Mouse (Mus musculus) midbrain, embryonic 12.5 days (tissue): ENCODE results near the gene Rnf220. TPM values are rescaled to one million over a fixed set of nuclear protein-coding genes. Genes with fewer than 3 reads are reported as not detected.

ENCODE experiments used
- ATAC-seq: fragments of 200-750 bp; cut with Nextera tagmentation; 2 replicates; pipeline ENCODE4 v1.8.0; 2017; ENCODE audit warnings: low read depth, moderate TSS enrichment, moderate library complexity; ENCODE audit not compliant: low FRiP score
- H3K27ac ChIP-seq: fragments of 300-500 bp; sonication (generic); replicated peaks from 2 replicates; pipeline ENCODE4 v1.5.1; 2016; ENCODE audit warnings: mild to moderate bottlenecking
- H3K27me3 ChIP-seq: fragments of 300-500 bp; sonication (generic); 2 replicates; pipeline ENCODE4 v1.6.1; 2016; ENCODE audit warnings: mild to moderate bottlenecking
- H3K36me3 ChIP-seq: fragments of 300-500 bp; sonication (generic); 2 replicates; pipeline ENCODE4 v1.6.1; 2016
- H3K4me1 ChIP-seq: fragments of 300-500 bp; sonication (generic); 2 replicates; pipeline ENCODE4 v1.6.1; 2016
- H3K4me2 ChIP-seq: fragments of 300-500 bp; sonication (generic); replicated peaks from 2 replicates; pipeline ENCODE4 v1.6.1; 2016; ENCODE audit warnings: mild to moderate bottlenecking, moderate library complexity
- H3K4me3 ChIP-seq: fragments of 300-500 bp; sonication (generic); 2 replicates; pipeline ENCODE4 v1.5.1; 2016; ENCODE audit warnings: mild to moderate bottlenecking
- H3K9ac ChIP-seq: fragments of 300-500 bp; sonication (generic); replicated peaks from 2 replicates; pipeline ENCODE4 v1.6.1; 2016; ENCODE audit warnings: mild to moderate bottlenecking, moderate library complexity
- H3K9me3 ChIP-seq: fragments of 300-500 bp; sonication (generic); 2 replicates; pipeline ENCODE4 v1.6.1; 2016; ENCODE audit warnings: mild to moderate bottlenecking
- WGBS: fragments of 180-500 bp; shearing (Covaris S2); methylation state at CpG from one replicate; pipeline ENCODE4 v1.1.7; 2016; 5-methylcytosine and 5-hydroxymethylcytosine counted together
- polyA plus RNA-seq: library from polyadenylated mRNA; unstranded; fragments of >200 nt; fragmentation: Nextera tagmentation; extraction: Ambion mirVana; gene quantifications from 2 replicates; pipeline ENCODE4 v1.2.1, GENCODE M21; 2016

Gene Rnf220
- polyA plus RNA-seq, 1 experiment from 2014 or later = 108 TPM

DNA sequence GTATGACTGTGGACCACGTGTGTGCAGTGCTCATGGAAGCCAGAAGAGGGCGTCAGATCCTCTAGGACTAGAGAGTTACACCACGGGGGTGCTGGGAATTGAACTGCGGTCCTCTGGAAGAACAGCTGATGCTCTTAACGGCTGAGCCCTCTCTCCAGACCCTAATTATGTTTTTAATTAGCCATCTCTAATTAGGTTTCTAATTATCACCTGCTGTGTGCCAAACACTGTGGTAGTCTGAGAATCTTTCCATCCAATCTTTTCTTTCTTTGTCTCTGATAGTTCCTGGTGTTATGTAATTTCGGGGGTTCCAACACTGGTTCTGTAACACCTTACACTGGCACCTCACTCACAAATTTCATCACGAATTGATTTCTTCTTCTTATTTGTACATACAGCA, 75.8 kb downstream of the Rnf220 start:
- ATAC-seq = no peak
- no peak overlapping the region for H3K4me2 ChIP-seq

GRCm38 (mm10) chr4:117416827-117417226, 80.0 kb downstream of the Rnf220 start:
- WGBS = 75% methylated on average over 1 of the region's 1 CpGs
- H3K9ac ChIP-seq = no peak overlapping the region
- H3K4me1 ChIP-seq = peaks cover 31% of the 10 kb centered on the region
- H3K27me3 ChIP-seq = peaks cover 97% of the 10 kb centered on the region
- H3K27ac ChIP-seq = no peak overlapping the region
- H3K9me3 ChIP-seq = no peaks in the 10 kb centered on the region
- H3K4me2 ChIP-seq = no peak overlapping the region
- H3K36me3 ChIP-seq = no peaks in the 10 kb centered on the region
- H3K4me3 ChIP-seq = no peak overlapping the region
- ATAC-seq = no peak

More for the DNA sequence above, 75.8 kb downstream of the Rnf220 start:
- no peaks in the 10 kb centered on the region for H3K9me3 ChIP-seq
- H3K27me3 ChIP-seq = peaks cover 69% of the 10 kb centered on the region
- H3K9ac ChIP-seq = no peak overlapping the region
- H3K4me3 ChIP-seq = no peak overlapping the region
- H3K27ac ChIP-seq = no peak overlapping the region
- WGBS = 87% methylated on average over 7 of the region's 7 CpGs
- H3K4me1 ChIP-seq = no peaks in the 10 kb centered on the region
- no peaks in the 10 kb centered on the region for H3K36me3 ChIP-seq

DNA sequence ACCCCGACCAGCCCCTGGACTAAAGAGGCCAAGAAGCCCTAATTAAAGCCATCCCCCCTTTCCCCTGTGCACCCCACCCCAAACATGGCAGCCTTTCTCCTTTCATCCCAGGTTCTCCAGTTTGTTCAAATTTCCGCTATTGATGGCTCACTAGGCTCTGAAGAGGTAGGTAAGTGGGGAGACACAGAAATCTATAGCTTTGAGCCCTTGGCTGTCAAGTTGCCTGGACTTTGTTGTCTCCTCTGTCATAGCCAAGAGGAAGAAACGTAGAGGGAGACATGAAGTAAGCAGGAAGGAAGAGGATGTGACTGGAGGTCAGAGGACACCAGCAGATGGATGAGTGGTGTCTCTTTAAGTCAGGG, 86.8 kb downstream of the Rnf220 start:
- Histone ChIP-seq H3K4me2 (peak overlapping the region; percentile 15; the same call in 1 of the 2 replicates), H3K9ac (no peak overlapping the region), H3K9me3 (no peaks in the 10 kb centered on the region), H3K4me3 (no peak overlapping the region), H3K27me3 (peaks cover 98% of the 10 kb centered on the region), H3K4me1 (peaks cover 68% of the 10 kb centered on the region), H3K36me3 (no peaks in the 10 kb centered on the region), H3K27ac (peak overlapping the region; percentile 73)
- ATAC-seq = no peak
- WGBS = 3% methylated on average over 3 of the region's 3 CpGs

DNA sequence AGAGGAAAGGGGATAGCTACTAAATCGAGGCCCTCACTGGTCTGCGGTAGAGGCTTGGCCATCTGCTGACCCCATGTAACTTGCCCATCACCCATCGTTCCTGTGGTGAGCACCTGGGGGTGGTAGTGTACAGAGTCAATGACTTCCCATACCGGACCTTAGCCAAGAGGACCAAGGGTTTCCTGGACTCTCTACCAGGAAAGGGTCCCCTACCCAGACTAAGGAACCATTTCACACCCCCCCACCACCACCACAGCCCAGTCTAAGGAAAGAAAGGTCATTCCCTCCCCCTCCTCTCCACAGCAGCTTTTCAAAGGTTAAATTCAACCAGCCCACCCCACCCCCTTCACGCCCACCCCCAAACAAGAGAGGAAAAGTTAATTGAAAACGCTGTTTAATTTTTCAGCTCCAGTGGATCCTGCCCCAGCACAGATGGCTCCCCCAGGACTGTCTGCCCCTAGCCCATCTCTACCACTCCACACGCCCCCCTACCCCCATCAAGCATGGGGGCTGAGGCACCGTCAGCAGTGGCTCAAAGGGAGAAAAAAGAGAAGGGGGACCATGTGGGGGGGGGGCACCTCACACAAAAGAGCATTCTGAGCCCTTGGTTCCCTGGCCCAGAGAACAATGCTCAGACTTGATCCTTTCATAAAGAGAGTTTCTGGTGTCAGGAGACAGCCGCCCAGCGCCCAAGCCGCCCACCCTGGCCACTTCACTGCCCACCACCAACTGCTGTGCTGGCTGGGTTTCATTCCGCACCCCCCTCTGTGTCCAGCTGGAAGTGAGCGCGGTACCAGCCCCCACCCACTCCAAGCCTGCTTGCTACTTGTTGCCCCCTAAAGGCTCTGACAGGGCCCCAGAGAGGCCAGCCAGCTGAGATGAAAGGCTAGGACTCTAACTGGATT, 87.5 kb downstream of the Rnf220 start:
- Histone ChIP-seq H3K9me3 (no peaks in the 10 kb centered on the region), H3K27ac (peak overlapping the region; percentile 73), H3K4me3 (no peak overlapping the region), H3K36me3 (no peaks in the 10 kb centered on the region), H3K4me1 (peaks cover 66% of the 10 kb centered on the region), H3K27me3 (peaks cover 98% of the 10 kb centered on the region), H3K4me2 (peak overlapping the region; percentile 15; the same call in 1 of the 2 replicates), H3K9ac (no peak overlapping the region)
- ATAC-seq = peak; percentile 71
- 17% methylated on average over 14 of the region's 14 CpGs for WGBS

GRCm38 (mm10) chr4:117407945-117408344, 88.9 kb downstream of the Rnf220 start:
- Histone ChIP-seq H3K9ac (no peak overlapping the region), H3K27me3 (peaks cover 97% of the 10 kb centered on the region), H3K4me2 (no peak overlapping the region), H3K4me1 (peaks cover 61% of the 10 kb centered on the region), H3K36me3 (no peaks in the 10 kb centered on the region), H3K9me3 (no peaks in the 10 kb centered on the region), H3K4me3 (no peak overlapping the region), H3K27ac (no peak overlapping the region)
- no peak for ATAC-seq
- 83% methylated on average over 5 of the region's 5 CpGs for WGBS

GRCm38 (mm10) chr4:117405999-117406398, 90.9 kb downstream of the Rnf220 start:
- Histone ChIP-seq H3K36me3 (no peaks in the 10 kb centered on the region), H3K4me1 (peaks cover 43% of the 10 kb centered on the region), H3K27me3 (peaks cover 98% of the 10 kb centered on the region), H3K27ac (no peak overlapping the region), H3K9me3 (no peaks in the 10 kb centered on the region), H3K9ac (no peak overlapping the region), H3K4me3 (no peak overlapping the region), H3K4me2 (no peak overlapping the region)
- ATAC-seq = no peak
- 44% methylated on average over 9 of the region's 9 CpGs for WGBS

- Histone ChIP-seq H3K4me3 (no peak overlapping the region), H3K9ac (no peak overlapping the region), H3K4me1 (peaks cover 35% of the 10 kb centered on the region), H3K9me3 (no peaks in the 10 kb centered on the region), H3K4me2 (no peak overlapping the region), H3K27ac (no peak overlapping the region), H3K27me3 (peaks cover 98% of the 10 kb centered on the region), H3K36me3 (no peaks in the 10 kb centered on the region)
- 70% methylated on average over 6 of the region's 6 CpGs for WGBS
- ATAC-seq = no peak
Measured at GRCm38 (mm10) chr4:117405211-117405610, 91.6 kb downstream of the Rnf220 start.

- Histone ChIP-seq H3K4me3 (no peak overlapping the region), H3K9me3 (no peaks in the 10 kb centered on the region), H3K4me2 (no peak overlapping the region), H3K36me3 (no peaks in the 10 kb centered on the region), H3K27me3 (peaks cover 98% of the 10 kb centered on the region), H3K27ac (no peak overlapping the region), H3K4me1 (peaks cover 25% of the 10 kb centered on the region), H3K9ac (no peak overlapping the region)
- 75% methylated on average over 3 of the region's 3 CpGs for WGBS
- no peak for ATAC-seq
Measured at GRCm38 (mm10) chr4:117403411-117403810, 93.4 kb downstream of the Rnf220 start.

GRCm38 (mm10) chr4:117397128-117397527, 99.7 kb downstream of the Rnf220 start:
- Histone ChIP-seq H3K9ac (no peak overlapping the region), H3K27me3 (peaks cover 97% of the 10 kb centered on the region), H3K4me3 (no peak overlapping the region), H3K36me3 (no peaks in the 10 kb centered on the region), H3K27ac (no peak overlapping the region), H3K4me2 (no peak overlapping the region), H3K4me1 (peaks cover 24% of the 10 kb centered on the region), H3K9me3 (no peaks in the 10 kb centered on the region)
- no peak for ATAC-seq
- WGBS = 71% methylated on average over 11 of the region's 11 CpGs

- ATAC-seq = no peak
- Histone ChIP-seq H3K9me3 (no peaks in the 10 kb centered on the region), H3K9ac (no peak overlapping the region), H3K27ac (no peak overlapping the region), H3K4me1 (peaks cover 35% of the 10 kb centered on the region), H3K4me3 (no peak overlapping the region), H3K27me3 (peaks cover 89% of the 10 kb centered on the region), H3K36me3 (no peaks in the 10 kb centered on the region), H3K4me2 (no peak overlapping the region)
- 61% methylated on average over 7 of the region's 7 CpGs for WGBS
Measured at GRCm38 (mm10) chr4:117393027-117393426, 103.8 kb downstream of the Rnf220 start.

DNA sequence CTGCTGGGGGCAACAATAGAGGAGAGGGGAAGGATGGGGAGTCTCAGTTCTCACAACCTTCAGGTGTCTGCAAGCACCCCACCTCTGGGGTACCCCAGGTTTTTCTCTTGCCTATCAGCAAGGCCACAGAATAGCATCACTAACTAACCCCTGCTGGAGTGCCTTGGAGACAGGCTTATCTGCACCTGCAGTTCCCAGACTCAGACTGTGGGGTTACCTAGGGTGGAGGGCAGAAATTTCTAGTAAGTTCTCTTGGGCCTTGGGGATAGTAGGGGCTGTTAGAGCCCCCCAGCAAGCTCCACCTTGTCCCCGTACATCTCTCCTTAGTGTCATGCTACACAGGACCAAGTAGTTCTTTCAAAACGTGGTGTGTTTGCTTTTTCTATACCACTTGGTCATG, 104.5 kb downstream of the Rnf220 start:
- Histone ChIP-seq H3K36me3 (no peaks in the 10 kb centered on the region), H3K4me3 (no peak overlapping the region), H3K27me3 (peaks cover 82% of the 10 kb centered on the region), H3K4me1 (peaks cover 32% of the 10 kb centered on the region), H3K27ac (0 out of 2 replicates have a peak overlapping the region, but pooled peaks have one; percentile 17), H3K4me2 (peak overlapping the region; percentile 30; the same call in 1 of the 2 replicates), H3K9me3 (no peaks in the 10 kb centered on the region), H3K9ac (no peak overlapping the region)
- 36% methylated on average over 2 of the region's 2 CpGs for WGBS
- no peak for ATAC-seq

DNA sequence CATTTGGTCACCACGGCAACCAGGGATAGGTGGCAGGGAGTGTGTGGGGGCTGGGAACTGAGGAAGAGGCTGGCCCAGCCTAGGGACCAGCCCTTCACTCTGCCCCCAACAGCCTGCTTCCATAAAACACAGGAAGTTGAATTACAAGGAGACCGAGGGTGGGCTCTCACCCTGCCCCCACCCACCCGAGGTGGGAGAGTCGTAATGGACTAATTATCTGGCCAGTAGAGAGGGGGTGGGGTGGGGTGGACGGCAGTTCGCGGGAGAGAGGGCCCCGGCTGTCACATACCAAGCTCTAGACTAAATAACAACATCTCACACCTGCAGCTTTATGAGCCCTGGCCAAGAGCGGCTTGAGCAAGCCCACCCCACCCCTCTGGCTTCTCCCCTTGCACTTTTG, 104.9 kb downstream of the Rnf220 start:
- Histone ChIP-seq H3K36me3 (no peaks in the 10 kb centered on the region), H3K9ac (no peak overlapping the region), H3K27ac (0 out of 2 replicates have a peak overlapping the region, but pooled peaks have one; percentile 17), H3K4me2 (peak overlapping the region; percentile 30; the same call in 1 of the 2 replicates), H3K4me3 (no peak overlapping the region), H3K4me1 (peaks cover 32% of the 10 kb centered on the region), H3K9me3 (no peaks in the 10 kb centered on the region), H3K27me3 (peaks cover 81% of the 10 kb centered on the region)
- peak; percentile 63; the same call in 1 of the 2 replicates for ATAC-seq
- whole genome bisulfite sequencing = 5% methylated on average over 9 of the region's 9 CpGs
